Mouse (Mus musculus): Measurements from ENCODE around the gene Rad51d. TPM values are rescaled to one million over a fixed set of nuclear protein-coding genes. Genes with fewer than 3 reads are reported as not detected.

Rad51d gene
- polyA plus RNA-seq, 1 experiment from 2014 or later: 12.8 TPM

DNA sequence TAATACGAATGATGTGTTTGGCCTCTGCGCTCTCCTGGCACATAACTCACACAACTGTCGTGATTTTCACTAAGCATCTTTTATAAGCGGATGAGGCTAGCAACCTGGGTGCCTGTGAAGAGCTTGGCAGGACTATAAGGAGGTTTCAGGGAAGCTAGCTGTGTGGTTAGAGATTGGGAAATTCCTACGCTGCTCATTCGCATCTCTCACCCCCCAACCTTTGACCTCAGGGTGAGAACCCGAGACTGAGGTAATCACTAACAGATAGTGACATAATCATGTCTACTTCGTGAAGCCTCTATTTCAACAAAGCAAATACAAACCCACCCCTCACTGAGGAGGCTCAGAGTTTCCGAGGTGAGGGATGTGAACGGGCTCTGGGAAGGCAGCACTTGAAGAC lies 30.4 kb upstream of the Rad51d start:
- Histone ChIP-seq H3K4me1 (ENCODE audit: control insufficient read depth, insufficient read depth, low read length) (no peaks in the 10 kb centered on the region), H3K27ac (ENCODE audit: low read length) (no peak overlapping the region), H3K27me3 (ENCODE audit: control insufficient read depth, insufficient read depth, low read length) (0 out of 2 replicates have a peak, but pooled peaks cover 3% of the 10 kb centered on the region), H3K9ac (ENCODE audit: low read length) (no peak overlapping the region), H3K4me3 (replicated peaks; ENCODE audit: low read length) (no peak overlapping the region), H3K4me2 (ENCODE audit: low read depth, low read length) (no peak overlapping the region), H3K36me3 (ENCODE audit: control insufficient read depth, insufficient read depth, low read length) (no peaks in the 10 kb centered on the region), H3K9me3 (replicated peaks; ENCODE audit: control insufficient read depth, low read length) (no peaks in the 10 kb centered on the region)
- ATAC-seq (ENCODE audit: insufficient read depth, low FRiP score): no peak
- 38% methylated on average over 10 of the region's 10 CpGs for WGBS

DNA sequence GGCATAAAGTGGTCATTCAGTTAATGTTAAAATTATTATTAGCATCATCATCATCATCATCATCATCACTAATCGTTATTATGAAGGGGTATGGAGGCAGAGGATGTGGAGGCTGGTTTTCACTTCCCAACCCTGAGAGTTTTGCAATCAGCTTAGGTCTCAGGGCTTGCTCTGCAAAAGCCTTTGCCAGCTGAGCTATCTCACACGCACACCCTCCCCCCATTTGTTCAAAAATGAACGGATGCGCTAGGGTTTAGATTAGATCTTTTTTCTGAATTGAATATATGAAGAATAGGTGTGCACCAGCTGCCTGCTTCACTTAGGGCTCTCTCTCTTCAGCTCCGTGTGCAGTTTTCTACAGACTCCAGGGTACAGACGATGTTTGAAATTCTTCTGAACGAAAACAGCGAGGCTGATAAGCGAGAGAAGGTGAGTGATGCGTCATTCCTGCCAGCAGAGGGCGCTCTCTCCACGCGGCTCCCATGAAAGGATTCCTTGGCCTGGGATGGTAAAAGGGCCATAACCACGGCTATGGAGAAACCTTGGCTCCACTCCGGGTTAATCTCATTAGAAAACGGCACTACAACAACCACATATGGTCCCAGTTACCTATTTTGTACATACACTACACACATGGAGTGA lies 24.4 kb upstream of the Rad51d start:
- Histone ChIP-seq H3K4me2 (ENCODE audit: low read depth, low read length) (peak overlapping the region; percentile 48), H3K4me1 (ENCODE audit: control insufficient read depth, insufficient read depth, low read length) (no peaks in the 10 kb centered on the region), H3K9ac (ENCODE audit: low read length) (no peak overlapping the region), H3K27me3 (ENCODE audit: control insufficient read depth, insufficient read depth, low read length) (no peaks in the 10 kb centered on the region), H3K36me3 (ENCODE audit: control insufficient read depth, insufficient read depth, low read length) (no peaks in the 10 kb centered on the region), H3K27ac (ENCODE audit: low read length) (no peak overlapping the region), H3K9me3 (replicated peaks; ENCODE audit: control insufficient read depth, low read length) (no peaks in the 10 kb centered on the region), H3K4me3 (replicated peaks; ENCODE audit: low read length) (no peak overlapping the region)
- WGBS: 9% methylated on average over 16 of the region's 16 CpGs
- no peak for ATAC-seq (ENCODE audit: insufficient read depth, low FRiP score)

DNA sequence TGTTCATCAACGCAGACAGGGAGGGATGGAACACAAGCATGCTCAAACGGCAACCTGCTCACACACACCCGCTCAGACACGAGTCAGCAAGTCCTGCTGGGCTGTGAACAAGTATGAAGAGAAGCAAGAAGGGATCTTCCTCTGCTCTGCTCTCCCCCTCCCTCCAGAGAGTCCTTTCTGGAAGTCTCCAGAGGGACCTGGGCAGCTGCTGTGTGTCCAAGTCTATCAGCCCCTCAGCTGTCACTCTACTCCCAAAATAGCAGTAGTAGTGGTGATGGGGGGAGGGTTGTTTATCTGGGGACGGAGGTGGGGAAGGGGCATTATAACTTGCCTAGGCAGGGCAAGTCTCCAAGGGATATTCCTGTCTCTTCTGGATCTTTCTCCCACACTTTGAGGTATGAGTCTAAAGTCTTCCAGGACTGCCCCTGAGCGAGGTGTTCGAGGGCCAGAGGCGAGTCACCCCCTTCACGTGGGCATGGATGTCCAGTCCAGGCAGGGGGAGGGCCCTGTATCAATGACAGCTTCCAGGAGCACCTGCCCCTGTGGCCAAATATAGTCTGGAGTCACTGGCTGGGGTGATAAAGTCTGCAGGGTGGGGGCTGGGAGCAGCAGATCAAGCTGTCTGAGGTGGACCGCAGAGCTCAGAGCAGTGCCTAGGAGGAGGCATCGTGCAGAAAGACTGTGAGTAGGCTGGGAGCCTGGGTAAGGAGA lies 20.4 kb upstream of the Rad51d start:
- Histone ChIP-seq H3K4me1 (ENCODE audit: control insufficient read depth, insufficient read depth, low read length) (peaks cover 9% of the 10 kb centered on the region), H3K27me3 (ENCODE audit: control insufficient read depth, insufficient read depth, low read length) (no peaks in the 10 kb centered on the region), H3K9ac (ENCODE audit: low read length) (no peak overlapping the region), H3K4me3 (replicated peaks; ENCODE audit: low read length) (no peak overlapping the region), H3K36me3 (ENCODE audit: control insufficient read depth, insufficient read depth, low read length) (no peaks in the 10 kb centered on the region), H3K9me3 (replicated peaks; ENCODE audit: control insufficient read depth, low read length) (no peaks in the 10 kb centered on the region), H3K4me2 (ENCODE audit: low read depth, low read length) (no peak overlapping the region), H3K27ac (ENCODE audit: low read length) (no peak overlapping the region)
- no peak for ATAC-seq (ENCODE audit: insufficient read depth, low FRiP score)
- WGBS: 82% methylated on average over 11 of the region's 11 CpGs

DNA sequence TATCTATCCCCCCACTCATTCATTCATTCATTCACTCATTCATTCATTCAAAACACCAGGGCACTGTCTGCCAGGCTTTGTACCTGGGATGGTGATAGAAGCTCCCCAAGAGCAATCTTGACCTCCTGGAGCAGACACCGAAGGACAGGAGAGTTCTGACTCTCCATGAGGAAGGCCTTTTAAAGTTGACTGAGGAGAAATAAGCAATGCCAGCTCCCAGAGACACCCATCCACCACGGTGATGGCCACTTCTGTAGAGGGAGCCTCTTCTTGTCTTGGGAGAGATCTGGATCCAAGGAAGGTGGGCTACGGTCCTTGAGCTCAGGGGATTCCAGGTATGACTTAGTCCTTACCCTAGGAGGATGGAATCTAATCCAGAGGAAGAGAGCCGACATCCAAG lies 19.8 kb upstream of the Rad51d start, which contains the start of gene Unc45b:
Gene Unc45b (plus strand): TSS at position 301 of the 400 bp plus-strand sequence.
- 82% methylated on average over 4 of the region's 4 CpGs for WGBS
- Histone ChIP-seq H3K4me3 (replicated peaks; ENCODE audit: low read length) (no peak within 1 kb of the TSS), H3K9ac (ENCODE audit: low read length) (no peak within 1 kb of the TSS), H3K36me3 (ENCODE audit: control insufficient read depth, insufficient read depth, low read length) (no peaks in the 10 kb centered on the region), H3K9me3 (replicated peaks; ENCODE audit: control insufficient read depth, low read length) (no peaks in the 10 kb centered on the region), H3K4me2 (ENCODE audit: low read depth, low read length) (no peak within 1 kb of the TSS), H3K27ac (ENCODE audit: low read length) (no peak within 1 kb of the TSS), H3K27me3 (ENCODE audit: control insufficient read depth, insufficient read depth, low read length) (no peaks in the 10 kb centered on the region), H3K4me1 (ENCODE audit: control insufficient read depth, insufficient read depth, low read length) (peaks cover 9% of the 10 kb centered on the region)
- ATAC-seq (ENCODE audit: insufficient read depth, low FRiP score): no peak

DNA sequence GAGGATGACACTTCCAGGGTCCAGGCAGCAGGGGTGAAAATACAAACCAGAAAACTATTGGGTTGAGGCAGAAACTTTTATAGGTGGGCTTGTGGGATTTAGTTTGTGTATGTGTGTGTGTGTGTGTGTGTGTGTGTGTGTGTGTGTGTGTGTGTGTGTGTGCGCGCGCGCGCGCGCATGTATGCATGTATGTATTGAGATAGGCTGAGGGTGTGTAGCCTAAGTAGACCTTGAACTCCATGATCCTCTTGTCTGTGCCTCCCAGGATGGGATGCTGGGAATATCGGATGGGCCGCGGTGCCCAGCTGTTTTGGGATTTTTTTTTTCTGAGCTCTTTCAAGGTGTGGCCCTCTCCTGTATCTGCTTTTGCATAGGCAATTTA lies 18.2 kb upstream of the Rad51d start:
- WGBS: 49% methylated on average over 10 of the region's 10 CpGs
- Histone ChIP-seq H3K27me3 (ENCODE audit: control insufficient read depth, insufficient read depth, low read length) (no peaks in the 10 kb centered on the region), H3K9ac (ENCODE audit: low read length) (peak overlapping the region; percentile 93), H3K4me2 (ENCODE audit: low read depth, low read length) (peak overlapping the region; percentile 89), H3K4me1 (ENCODE audit: control insufficient read depth, insufficient read depth, low read length) (peaks cover 9% of the 10 kb centered on the region), H3K9me3 (replicated peaks; ENCODE audit: control insufficient read depth, low read length) (no peaks in the 10 kb centered on the region), H3K27ac (ENCODE audit: low read length) (no peak overlapping the region), H3K4me3 (replicated peaks; ENCODE audit: low read length) (peak overlapping the region; percentile 86), H3K36me3 (ENCODE audit: control insufficient read depth, insufficient read depth, low read length) (peaks cover 5% of the 10 kb centered on the region; the same call in 1 of the 2 replicates)
- ATAC-seq (ENCODE audit: insufficient read depth, low FRiP score): no peak

DNA sequence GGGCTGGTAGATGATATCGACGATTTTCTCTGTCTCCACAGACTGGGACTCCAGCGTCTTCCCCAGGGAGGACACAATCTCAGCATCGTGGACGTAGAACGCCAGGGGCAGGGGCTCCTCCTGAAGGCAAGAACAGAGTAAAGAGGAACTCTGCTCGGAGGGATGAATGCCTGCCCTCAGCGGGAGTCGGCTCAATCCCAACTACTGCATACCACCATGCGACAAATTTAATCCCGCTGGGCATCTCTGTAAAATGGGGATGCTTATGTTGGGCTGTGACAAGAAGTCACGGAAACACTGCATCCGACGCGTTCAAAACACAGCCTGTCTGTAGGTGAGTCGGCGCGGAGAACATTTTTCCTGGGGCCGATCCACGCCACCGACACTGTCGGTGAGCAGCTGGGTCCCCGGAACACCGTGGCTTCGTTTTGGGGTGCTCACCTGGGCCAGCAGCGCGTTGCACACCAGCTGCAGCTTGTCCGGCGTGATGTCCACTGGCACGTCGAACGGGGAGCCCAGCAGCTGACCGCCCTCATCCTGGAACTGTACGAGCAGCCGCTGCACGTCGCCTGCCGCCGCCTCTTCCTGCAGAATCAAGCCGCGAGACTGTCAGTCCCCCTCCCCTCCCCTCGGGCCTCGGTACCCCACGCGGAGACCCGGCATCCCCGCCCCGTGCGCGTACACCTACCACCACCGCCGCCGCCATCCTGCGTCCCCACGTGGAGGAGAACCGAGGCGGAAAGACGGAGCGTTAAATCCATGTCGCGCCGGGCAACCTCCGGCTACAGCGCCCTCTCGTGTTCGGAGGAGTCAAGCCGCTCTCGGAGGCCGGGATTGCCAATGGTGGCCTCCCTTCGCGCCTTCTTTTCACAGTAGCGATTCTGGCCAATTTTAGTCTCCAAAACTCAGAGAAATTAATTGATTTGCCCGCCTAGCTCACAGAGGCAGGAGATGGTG lies 17.5 kb upstream of the Rad51d start, which contains the start of gene Nle1:
Gene Nle1 (minus strand): TSS at position 761 of the 957 bp plus-strand sequence.
- peaks cover 9% of the 10 kb centered on the region for H3K4me1 ChIP-seq (ENCODE audit: control insufficient read depth, insufficient read depth, low read length)
- peak within 1 kb of the TSS; percentile 93 for H3K9ac ChIP-seq (ENCODE audit: low read length)
- no peaks in the 10 kb centered on the region for H3K27me3 ChIP-seq (ENCODE audit: control insufficient read depth, insufficient read depth, low read length)
- WGBS: 1% methylated on average over 73 of the region's 73 CpGs
- H3K4me3 ChIP-seq (replicated peaks; ENCODE audit: low read length): peak within 1 kb of the TSS; percentile 86
- H3K9me3 ChIP-seq (replicated peaks; ENCODE audit: control insufficient read depth, low read length): no peaks in the 10 kb centered on the region
- peaks cover 5% of the 10 kb centered on the region; the same call in 1 of the 2 replicates for H3K36me3 ChIP-seq (ENCODE audit: control insufficient read depth, insufficient read depth, low read length)
- H3K27ac ChIP-seq (ENCODE audit: low read length): no peak within 1 kb of the TSS
- H3K4me2 ChIP-seq (ENCODE audit: low read depth, low read length): peak within 1 kb of the TSS; percentile 89
- ATAC-seq (ENCODE audit: insufficient read depth, low FRiP score): peak; percentile 68; the same call in 1 of the 2 replicates

DNA sequence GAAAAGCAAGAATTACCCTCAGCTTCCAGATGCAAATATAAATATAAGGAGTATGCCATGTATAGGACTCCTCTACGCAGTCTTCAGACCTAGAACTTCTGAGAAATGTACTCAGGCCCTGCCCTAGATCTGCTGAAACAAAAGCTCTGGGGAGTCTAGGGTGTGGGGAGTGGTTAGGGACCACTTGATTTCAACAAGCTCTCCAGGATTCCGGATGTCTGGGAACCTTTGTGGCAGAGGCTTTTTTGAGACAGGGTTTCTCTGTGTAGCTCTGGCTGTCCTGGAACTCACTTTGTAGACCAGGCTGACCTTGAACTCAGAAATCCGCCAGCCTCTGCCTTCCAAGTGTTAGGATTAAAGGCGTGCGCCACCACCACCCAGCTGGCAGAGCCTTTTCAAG lies 15.4 kb upstream of the Rad51d start:
- no peak for ATAC-seq (ENCODE audit: insufficient read depth, low FRiP score)
- H3K36me3 ChIP-seq (ENCODE audit: control insufficient read depth, insufficient read depth, low read length): peaks cover 13% of the 10 kb centered on the region
- no peak overlapping the region for H3K4me2 ChIP-seq (ENCODE audit: low read depth, low read length)
- no peak overlapping the region for H3K4me3 ChIP-seq (replicated peaks; ENCODE audit: low read length)
- H3K27me3 ChIP-seq (ENCODE audit: control insufficient read depth, insufficient read depth, low read length): no peaks in the 10 kb centered on the region
- H3K4me1 ChIP-seq (ENCODE audit: control insufficient read depth, insufficient read depth, low read length): peaks cover 9% of the 10 kb centered on the region
- H3K9ac ChIP-seq (ENCODE audit: low read length): no peak overlapping the region
- no peak overlapping the region for H3K27ac ChIP-seq (ENCODE audit: low read length)
- H3K9me3 ChIP-seq (replicated peaks; ENCODE audit: control insufficient read depth, low read length): no peaks in the 10 kb centered on the region
- WGBS: 91% methylated on average over 5 of the region's 5 CpGs

DNA sequence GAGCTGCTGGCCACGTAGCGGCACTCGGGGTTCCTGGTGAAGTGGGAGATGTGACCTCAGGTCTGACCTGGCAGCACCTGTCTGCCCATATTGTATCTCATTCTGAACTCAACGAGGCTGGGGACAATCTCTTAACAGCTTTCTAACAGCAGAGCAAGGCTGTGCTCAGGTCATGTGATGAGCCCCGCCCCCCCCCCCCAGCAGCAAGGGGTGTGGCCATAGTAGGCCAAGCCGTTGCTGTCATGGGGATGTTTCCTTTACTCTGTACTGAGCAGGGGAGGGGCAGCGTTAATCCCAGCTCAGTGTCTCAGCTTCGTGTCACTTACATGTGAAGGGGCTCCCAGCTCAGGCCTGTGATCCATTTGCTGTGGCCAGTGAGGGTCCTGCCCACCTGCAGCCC lies 14.5 kb upstream of the Rad51d start:
- H3K4me2 ChIP-seq (ENCODE audit: low read depth, low read length): no peak overlapping the region
- WGBS: 57% methylated on average over 8 of the region's 8 CpGs
- no peak overlapping the region for H3K4me3 ChIP-seq (replicated peaks; ENCODE audit: low read length)
- no peaks in the 10 kb centered on the region for H3K27me3 ChIP-seq (ENCODE audit: control insufficient read depth, insufficient read depth, low read length)
- H3K9me3 ChIP-seq (replicated peaks; ENCODE audit: control insufficient read depth, low read length): no peaks in the 10 kb centered on the region
- H3K27ac ChIP-seq (ENCODE audit: low read length): no peak overlapping the region
- no peak for ATAC-seq (ENCODE audit: insufficient read depth, low FRiP score)
- H3K4me1 ChIP-seq (ENCODE audit: control insufficient read depth, insufficient read depth, low read length): peaks cover 9% of the 10 kb centered on the region
- no peak overlapping the region for H3K9ac ChIP-seq (ENCODE audit: low read length)
- H3K36me3 ChIP-seq (ENCODE audit: control insufficient read depth, insufficient read depth, low read length): peaks cover 13% of the 10 kb centered on the region

Measured in stomach, embryonic 16.5 days (tissue).